Mouse (Mus musculus): Measurements from ENCODE around the gene Hmga1b. TPM values are rescaled to one million over a fixed set of nuclear protein-coding genes. Genes with fewer than 3 reads are reported as not detected.
A peak's percentile ranks its signal among the peaks of the same experiment; 100 is the strongest.
"Not testable (repeated sequence)": the region's sequence is repeated elsewhere in the genome, so short reads cannot be mapped to it uniquely, and the experiment has no call there.

Hmga1b gene
- 4.5 and 5.8 TPM in 2 replicates for polyA plus RNA-seq (2014; fragmentation: Nextera tagmentation; extraction: Ambion mirVana)

GRCm38 (mm10) chr11:120762672-120763041, at the start of gene Hmga1b:
TSS of gene Hmga1b (plus strand) at chr11:120762794.
- 13% methylated on average over 14 of the region's 14 CpGs for WGBS (ENCODE audit: insufficient replicate concordance)
- H3K36me3 ChIP-seq (ENCODE audit: control insufficient read depth, insufficient read depth, low read length); H3K4me1 ChIP-seq (ENCODE audit: control insufficient read depth, insufficient read depth, low read length); ATAC-seq (replicated peaks; ENCODE audit: insufficient number of reproducible peaks, low FRiP score, low TSS enrichment); H3K9ac ChIP-seq (ENCODE audit: low read depth, low read length); H3K4me3 ChIP-seq (ENCODE audit: low read depth, low read length); H3K27ac ChIP-seq (ENCODE audit: low read depth, low read length): not testable (repeated sequence)
- Histone ChIP-seq H3K9me3 (replicated peaks; ENCODE audit: control insufficient read depth, low read length) (peaks cover 12% of the 10 kb centered on the region), H3K27me3 (ENCODE audit: control insufficient read depth, insufficient read depth, low read length) (peaks cover 25% of the 10 kb centered on the region), H3K4me2 (peak within 1 kb of the TSS; percentile 49)

GRCm38 (mm10) chr11:120713580-120714518, 48.7 kb upstream of the Hmga1b start, which contains the start of the genes Cenpx and Lrrc45:
TSS of gene Cenpx (minus strand) at chr11:120713738.
TSS of gene Lrrc45 (plus strand) at chr11:120713925.
- 4% methylated on average over 53 of the region's 53 CpGs for WGBS (ENCODE audit: insufficient replicate concordance)
- Histone ChIP-seq H3K36me3 (ENCODE audit: control insufficient read depth, insufficient read depth, low read length) (peaks cover 15% of the 10 kb centered on the region), H3K9me3 (replicated peaks; ENCODE audit: control insufficient read depth, low read length) (no peaks in the 10 kb centered on the region), H3K4me2 (peak within 1 kb of the TSS; percentile 100), H3K9ac (ENCODE audit: low read depth, low read length) (peak within 1 kb of the TSS; percentile 82), H3K4me1 (ENCODE audit: control insufficient read depth, insufficient read depth, low read length) (peaks cover 13% of the 10 kb centered on the region), H3K27me3 (ENCODE audit: control insufficient read depth, insufficient read depth, low read length) (no peaks in the 10 kb centered on the region), H3K27ac (ENCODE audit: low read depth, low read length) (peak within 1 kb of the TSS; percentile 76), H3K4me3 (ENCODE audit: low read depth, low read length) (peak within 1 kb of the TSS; percentile 55)
- ATAC-seq (replicated peaks; ENCODE audit: insufficient number of reproducible peaks, low FRiP score, low TSS enrichment) = peak; percentile 89

DNA sequence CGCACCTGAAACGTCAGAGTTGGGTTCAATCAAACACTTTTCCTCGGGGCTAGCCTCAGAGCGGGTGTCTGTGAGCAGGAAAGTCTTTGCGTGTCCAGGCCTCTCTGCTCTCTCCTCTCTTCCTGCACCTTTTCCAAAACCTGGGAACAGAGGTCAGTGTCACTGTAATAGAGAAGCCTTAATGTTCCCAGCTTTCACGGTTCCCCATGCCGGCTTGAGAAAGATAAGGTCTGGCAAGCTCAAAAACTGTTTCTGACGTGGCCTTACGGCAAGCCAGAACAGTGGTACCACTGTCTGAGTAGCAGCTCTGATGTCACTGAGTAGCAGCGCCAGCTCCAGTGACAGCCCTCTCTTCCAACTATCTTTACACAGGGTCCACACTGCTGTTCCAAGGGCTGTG, 48.0 kb upstream of the Hmga1b start:
- H3K4me3 ChIP-seq (ENCODE audit: low read depth, low read length) = peak overlapping the region; percentile 55
- 49% methylated on average over 10 of the region's 10 CpGs for WGBS (ENCODE audit: insufficient replicate concordance)
- H3K36me3 ChIP-seq (ENCODE audit: control insufficient read depth, insufficient read depth, low read length) = peaks cover 10% of the 10 kb centered on the region
- peak overlapping the region; percentile 100 for H3K4me2 ChIP-seq
- no peaks in the 10 kb centered on the region for H3K9me3 ChIP-seq (replicated peaks; ENCODE audit: control insufficient read depth, low read length)
- peaks cover 13% of the 10 kb centered on the region for H3K4me1 ChIP-seq (ENCODE audit: control insufficient read depth, insufficient read depth, low read length)
- peak overlapping the region; percentile 82 for H3K9ac ChIP-seq (ENCODE audit: low read depth, low read length)
- no peak overlapping the region for H3K27ac ChIP-seq (ENCODE audit: low read depth, low read length)
- no peak for ATAC-seq (replicated peaks; ENCODE audit: insufficient number of reproducible peaks, low FRiP score, low TSS enrichment)
- H3K27me3 ChIP-seq (ENCODE audit: control insufficient read depth, insufficient read depth, low read length) = no peaks in the 10 kb centered on the region

GRCm38 (mm10) chr11:120715131-120715530, 47.5 kb upstream of the Hmga1b start:
- Histone ChIP-seq H3K9ac (ENCODE audit: low read depth, low read length) (peak overlapping the region; percentile 82; the same call in 1 of the 2 replicates), H3K4me3 (ENCODE audit: low read depth, low read length) (no peak overlapping the region), H3K4me2 (peak overlapping the region; percentile 100), H3K9me3 (replicated peaks; ENCODE audit: control insufficient read depth, low read length) (no peaks in the 10 kb centered on the region), H3K36me3 (ENCODE audit: control insufficient read depth, insufficient read depth, low read length) (0 out of 2 replicates have a peak, but pooled peaks cover 9% of the 10 kb centered on the region), H3K27me3 (ENCODE audit: control insufficient read depth, insufficient read depth, low read length) (no peaks in the 10 kb centered on the region), H3K27ac (ENCODE audit: low read depth, low read length) (no peak overlapping the region), H3K4me1 (ENCODE audit: control insufficient read depth, insufficient read depth, low read length) (peaks cover 13% of the 10 kb centered on the region)
- 85% methylated on average over 9 of the region's 9 CpGs for WGBS (ENCODE audit: insufficient replicate concordance)
- no peak for ATAC-seq (replicated peaks; ENCODE audit: insufficient number of reproducible peaks, low FRiP score, low TSS enrichment)

DNA sequence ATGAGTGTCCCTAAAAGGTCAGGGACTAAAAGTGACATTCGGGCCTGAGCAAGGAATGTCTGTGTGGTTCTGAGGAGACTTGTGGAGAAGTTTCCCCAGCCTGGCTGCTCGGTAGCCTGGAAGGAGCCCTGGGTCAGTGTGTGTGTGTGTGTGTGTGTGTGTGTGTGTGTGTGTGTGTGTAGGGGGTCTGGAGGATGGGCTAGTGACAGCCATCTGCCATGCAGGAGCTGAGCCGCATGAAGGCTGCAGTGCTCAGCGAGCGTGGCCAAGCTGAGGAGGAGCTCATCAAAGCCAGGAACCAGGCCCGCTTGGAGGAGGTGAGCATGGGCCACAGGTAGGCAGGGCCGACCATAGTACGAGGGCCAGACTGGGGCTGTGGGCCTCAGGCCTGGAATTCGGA, 43.4 kb upstream of the Hmga1b start:
- Histone ChIP-seq H3K4me1 (ENCODE audit: control insufficient read depth, insufficient read depth, low read length) (peaks cover 17% of the 10 kb centered on the region), H3K9me3 (replicated peaks; ENCODE audit: control insufficient read depth, low read length) (no peaks in the 10 kb centered on the region), H3K27ac (ENCODE audit: low read depth, low read length) (no peak overlapping the region), H3K9ac (ENCODE audit: low read depth, low read length) (no peak overlapping the region), H3K36me3 (ENCODE audit: control insufficient read depth, insufficient read depth, low read length) (0 out of 2 replicates have a peak, but pooled peaks cover 9% of the 10 kb centered on the region), H3K4me3 (ENCODE audit: low read depth, low read length) (no peak overlapping the region), H3K27me3 (ENCODE audit: control insufficient read depth, insufficient read depth, low read length) (peaks cover 31% of the 10 kb centered on the region), H3K4me2 (no peak overlapping the region)
- no peak for ATAC-seq (replicated peaks; ENCODE audit: insufficient number of reproducible peaks, low FRiP score, low TSS enrichment)
- WGBS (ENCODE audit: insufficient replicate concordance) = 87% methylated on average over 9 of the region's 9 CpGs

- Histone ChIP-seq H3K4me3 (ENCODE audit: low read depth, low read length) (no peak overlapping the region), H3K36me3 (ENCODE audit: control insufficient read depth, insufficient read depth, low read length) (0 out of 2 replicates have a peak, but pooled peaks cover 9% of the 10 kb centered on the region), H3K9me3 (replicated peaks; ENCODE audit: control insufficient read depth, low read length) (no peaks in the 10 kb centered on the region), H3K27me3 (ENCODE audit: control insufficient read depth, insufficient read depth, low read length) (peaks cover 31% of the 10 kb centered on the region), H3K27ac (ENCODE audit: low read depth, low read length) (no peak overlapping the region), H3K4me2 (no peak overlapping the region), H3K9ac (ENCODE audit: low read depth, low read length) (no peak overlapping the region), H3K4me1 (ENCODE audit: control insufficient read depth, insufficient read depth, low read length) (peaks cover 10% of the 10 kb centered on the region)
- no peak for ATAC-seq (replicated peaks; ENCODE audit: insufficient number of reproducible peaks, low FRiP score, low TSS enrichment)
- 84% methylated on average over 13 of the region's 13 CpGs for WGBS (ENCODE audit: insufficient replicate concordance)
Observed at GRCm38 (mm10) chr11:120719841-120720376, 42.7 kb upstream of the Hmga1b start.

DNA sequence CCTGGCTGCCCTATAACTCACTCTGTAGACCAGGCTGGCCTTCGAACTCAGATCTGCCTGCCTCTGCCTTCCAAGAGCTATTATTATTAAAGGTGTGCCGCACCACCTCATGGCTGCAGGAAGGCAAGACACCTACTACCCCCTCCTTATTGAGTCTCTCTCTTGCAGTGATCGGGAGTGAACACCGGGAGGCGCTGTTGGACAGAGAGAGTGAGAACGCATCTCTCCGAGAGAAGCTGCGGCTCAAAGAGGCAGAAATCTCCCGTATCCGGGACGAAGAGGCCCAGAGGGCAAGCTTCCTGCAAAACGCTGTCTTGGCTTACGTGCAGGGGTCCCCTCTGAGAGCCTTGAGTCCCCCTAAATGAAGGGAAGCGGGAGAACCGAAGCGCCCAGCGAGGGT, 42.1 kb upstream of the Hmga1b start:
- ATAC-seq (replicated peaks; ENCODE audit: insufficient number of reproducible peaks, low FRiP score, low TSS enrichment) = no peak; the same call in 1 of the 2 replicates
- 10% methylated on average over 17 of the region's 17 CpGs for WGBS (ENCODE audit: insufficient replicate concordance)
- Histone ChIP-seq H3K9ac (ENCODE audit: low read depth, low read length) (0 out of 2 replicates have a peak overlapping the region, but pooled peaks have one; percentile 30), H3K4me3 (ENCODE audit: low read depth, low read length) (peak overlapping the region; percentile 62), H3K27ac (ENCODE audit: low read depth, low read length) (no peak overlapping the region), H3K36me3 (ENCODE audit: control insufficient read depth, insufficient read depth, low read length) (0 out of 2 replicates have a peak, but pooled peaks cover 9% of the 10 kb centered on the region), H3K4me1 (ENCODE audit: control insufficient read depth, insufficient read depth, low read length) (peaks cover 9% of the 10 kb centered on the region), H3K27me3 (ENCODE audit: control insufficient read depth, insufficient read depth, low read length) (peaks cover 33% of the 10 kb centered on the region), H3K9me3 (replicated peaks; ENCODE audit: control insufficient read depth, low read length) (no peaks in the 10 kb centered on the region), H3K4me2 (peak overlapping the region; percentile 97)

DNA sequence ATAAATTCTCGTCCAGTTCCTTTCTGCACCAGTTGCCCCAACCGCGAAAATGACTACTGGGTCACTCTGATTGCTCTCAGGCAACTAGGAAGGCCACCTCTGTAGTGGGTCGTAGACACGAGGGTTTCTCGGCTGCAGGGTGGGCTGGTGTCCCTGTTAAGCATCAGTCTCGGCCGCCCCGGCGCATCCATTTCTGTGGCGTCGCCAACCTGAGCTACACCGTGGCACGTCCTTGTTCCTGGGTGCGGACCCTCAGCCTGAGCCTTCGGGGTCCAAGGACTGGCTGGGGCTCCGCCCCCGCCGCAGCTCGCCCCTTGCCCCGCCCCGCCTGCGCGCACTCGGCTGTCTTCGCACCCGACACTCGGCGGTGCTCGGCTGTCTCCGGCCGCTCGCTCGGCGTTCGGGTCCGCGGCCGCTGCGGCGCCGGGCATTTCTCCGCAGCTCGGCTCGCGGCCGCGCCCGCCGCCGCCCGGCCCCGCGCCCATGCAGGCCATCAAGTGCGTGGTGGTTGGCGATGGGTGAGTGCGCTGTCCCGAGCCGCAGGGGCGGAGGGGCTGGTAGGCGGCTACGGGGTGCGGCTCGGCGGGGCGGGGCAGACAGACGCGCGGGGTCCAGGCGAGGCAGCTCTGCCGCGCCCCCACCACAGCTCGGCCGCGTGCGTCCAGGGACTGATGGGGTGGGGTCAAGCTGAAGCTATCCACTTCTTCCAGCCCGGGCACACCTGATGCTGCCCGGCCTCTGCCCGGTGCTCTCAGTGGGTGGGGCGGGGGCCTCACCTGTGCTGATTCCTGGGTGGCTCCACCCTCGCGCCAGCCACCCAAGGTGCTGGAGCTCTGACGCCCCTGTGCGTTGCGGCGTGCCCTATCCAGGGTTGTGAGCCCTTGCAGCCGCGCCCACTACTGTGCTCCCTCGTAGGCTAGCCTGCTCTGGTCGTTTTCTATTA, 41.2 kb upstream of the Hmga1b start, which contains the start of gene Rac3:
Gene Rac3, plus strand, starts transcription at position 347 of the 943 bp plus-strand sequence.
- peak; percentile 56 for ATAC-seq (replicated peaks; ENCODE audit: insufficient number of reproducible peaks, low FRiP score, low TSS enrichment)
- no peak within 1 kb of the TSS for H3K27ac ChIP-seq (ENCODE audit: low read depth, low read length)

More for the DNA sequence above, 41.2 kb upstream of the Hmga1b start, which contains the start of gene Rac3:
- Histone ChIP-seq H3K4me3 (ENCODE audit: low read depth, low read length) (peak within 1 kb of the TSS; percentile 62), H3K4me2 (peak within 1 kb of the TSS; percentile 97), H3K9ac (ENCODE audit: low read depth, low read length) (peak within 1 kb of the TSS; percentile 70), H3K9me3 (replicated peaks; ENCODE audit: control insufficient read depth, low read length) (no peaks in the 10 kb centered on the region), H3K36me3 (ENCODE audit: control insufficient read depth, insufficient read depth, low read length) (0 out of 2 replicates have a peak, but pooled peaks cover 5% of the 10 kb centered on the region), H3K4me1 (ENCODE audit: control insufficient read depth, insufficient read depth, low read length) (peaks cover 9% of the 10 kb centered on the region), H3K27me3 (ENCODE audit: control insufficient read depth, insufficient read depth, low read length) (peaks cover 34% of the 10 kb centered on the region)
- WGBS (ENCODE audit: insufficient replicate concordance) = under 1% methylated on average over 77 of the region's 90 CpGs
